Mouse (Mus musculus): ENCODE data around the gene Ndufs2.

Ndufs2 gene

DNA sequence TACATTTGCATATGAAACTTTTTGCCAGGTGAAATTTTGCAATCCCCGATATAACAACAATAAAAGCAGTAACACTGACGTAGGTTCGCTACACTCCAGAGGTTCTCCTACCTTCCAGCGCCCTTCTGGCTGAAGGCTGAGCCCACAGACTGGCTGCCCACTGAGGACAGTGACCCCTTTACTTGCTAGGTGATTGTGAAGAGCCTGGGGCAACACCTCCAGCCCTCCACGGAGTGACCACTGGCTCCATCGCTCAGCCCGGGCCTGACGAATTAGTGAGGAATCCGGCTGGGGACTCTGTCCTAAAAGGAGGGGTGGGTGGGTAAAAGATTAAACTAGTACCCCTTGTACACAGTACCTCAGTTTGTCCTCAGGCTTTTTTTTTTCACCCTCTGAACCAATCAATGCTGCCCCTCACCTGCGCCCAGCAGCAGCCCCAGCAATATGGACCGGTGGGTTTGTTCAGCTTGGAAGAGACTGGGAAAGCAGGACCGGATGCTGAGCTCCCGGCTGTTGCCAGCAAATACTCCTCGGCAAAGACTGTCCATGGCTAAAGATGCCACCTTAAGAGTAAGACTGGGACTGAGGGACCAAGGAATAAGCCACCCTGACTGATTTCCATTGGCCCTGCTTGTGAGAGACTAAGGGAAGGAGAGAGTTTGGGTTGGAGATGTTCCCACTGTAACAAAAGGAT is 28.0 kb upstream of the Ndufs2 start:
- no peak for DNase-seq (ENCODE audit: low spot score in 2 of 2)

DNA sequence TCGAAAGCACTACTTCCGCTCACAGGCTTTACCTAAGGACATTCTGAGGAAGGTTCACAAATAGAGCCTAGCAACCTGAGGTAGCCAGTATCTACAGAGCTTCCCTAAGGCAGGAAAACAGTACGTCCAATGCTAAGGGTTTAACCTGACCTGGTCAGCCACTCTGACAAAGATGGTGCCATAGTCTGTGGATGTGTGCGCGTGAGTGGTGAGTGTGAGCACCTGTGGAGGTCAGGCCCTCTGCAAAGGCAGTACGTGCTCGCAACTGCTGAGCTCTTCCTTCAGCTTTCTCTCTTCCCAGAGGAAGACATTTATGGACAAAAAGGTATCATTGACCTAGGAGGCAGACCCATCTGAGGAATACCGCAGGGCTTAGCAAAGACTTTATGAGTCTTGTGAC is 27.2 kb upstream of the Ndufs2 start:
- no peak for DNase-seq (ENCODE audit: low spot score in 2 of 2)

GRCm38 (mm10) chr1:171277736-171278135 is 26.5 kb upstream of the Ndufs2 start:
- DNase-seq (ENCODE audit: low spot score in 2 of 2) = no peak

GRCm38 (mm10) chr1:171276110-171276748 is 25.0 kb upstream of the Ndufs2 start:
- no peak for DNase-seq (ENCODE audit: low spot score in 2 of 2)

DNA sequence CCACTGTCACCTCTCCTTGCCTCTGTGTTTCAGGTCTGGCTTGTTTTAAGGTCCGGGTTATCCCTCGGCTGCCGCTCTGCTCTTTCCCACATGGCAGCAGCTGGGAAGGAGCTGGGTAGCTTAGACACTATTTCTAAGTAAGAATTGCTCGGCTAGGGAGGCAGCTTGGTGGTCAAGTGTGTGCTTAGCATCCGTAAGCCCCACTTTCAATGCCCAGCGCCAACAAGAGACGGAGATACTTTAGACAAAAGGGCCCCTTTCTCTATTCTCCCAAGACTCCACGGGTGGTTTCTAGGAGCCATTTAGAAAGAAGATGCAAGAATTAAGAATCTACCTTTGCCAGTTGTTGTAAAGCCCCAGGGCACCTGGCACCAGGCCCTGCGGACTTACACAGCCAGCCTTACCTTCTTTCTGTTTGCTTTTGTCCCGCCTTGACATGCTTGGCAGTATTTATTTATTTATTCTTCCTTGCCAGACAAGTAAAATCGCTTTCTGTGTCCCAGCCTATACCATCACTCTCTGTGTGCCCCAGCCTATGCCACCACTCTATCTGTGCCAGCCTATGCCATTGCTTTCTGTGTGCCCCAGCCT is 24.1 kb upstream of the Ndufs2 start:
- peak in 1 of 2 experiments; percentile 53 for DNase-seq (ENCODE audit: low spot score in 2 of 2)

- no peak for DNase-seq (ENCODE audit: low spot score in 2 of 2)
Measured at GRCm38 (mm10) chr1:171274171-171274570, 23.0 kb upstream of the Ndufs2 start.

DNA sequence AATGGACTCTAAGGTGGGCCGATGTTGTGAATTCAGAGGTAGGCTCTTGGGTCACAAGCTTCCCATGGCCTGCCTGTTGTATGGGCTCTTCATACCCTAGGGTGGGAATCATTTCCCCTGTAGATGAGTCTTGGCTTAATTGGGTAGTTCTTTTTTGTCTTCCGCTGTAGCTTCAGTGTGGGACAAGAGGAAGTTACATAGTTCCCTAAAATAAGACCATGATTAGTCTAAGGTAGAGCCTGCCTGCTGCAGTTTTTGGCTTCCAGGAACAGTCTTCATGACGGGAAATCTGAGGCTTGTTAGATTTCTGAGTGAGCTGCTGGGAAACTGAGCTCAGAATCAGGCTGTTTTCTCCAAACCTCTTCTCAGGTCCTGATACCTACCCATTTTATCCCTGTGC is 20.9 kb upstream of the Ndufs2 start:
- no peak for DNase-seq (ENCODE audit: low spot score in 2 of 2)

DNA sequence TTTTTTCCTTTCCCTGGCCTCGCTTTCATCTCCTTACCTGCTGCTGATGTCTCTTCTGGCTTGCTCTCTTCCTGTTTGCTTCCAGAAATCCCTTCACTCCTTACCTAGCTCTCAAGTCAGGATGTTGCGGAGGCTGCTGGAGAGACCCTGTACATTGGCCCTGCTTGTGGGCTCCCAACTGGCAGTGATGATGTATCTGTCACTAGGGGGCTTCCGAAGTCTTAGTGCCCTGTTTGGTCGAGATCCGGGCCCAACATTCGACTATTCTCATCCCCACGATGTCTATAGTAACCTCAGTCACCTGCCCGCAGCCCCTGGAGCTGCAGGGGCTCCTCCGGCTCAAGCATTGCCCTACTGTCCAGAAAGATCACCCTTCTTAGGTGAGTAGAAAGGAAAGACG is 20.4 kb upstream of the Ndufs2 start:
- DNase-seq (ENCODE audit: low spot score in 2 of 2) = no peak

DNA sequence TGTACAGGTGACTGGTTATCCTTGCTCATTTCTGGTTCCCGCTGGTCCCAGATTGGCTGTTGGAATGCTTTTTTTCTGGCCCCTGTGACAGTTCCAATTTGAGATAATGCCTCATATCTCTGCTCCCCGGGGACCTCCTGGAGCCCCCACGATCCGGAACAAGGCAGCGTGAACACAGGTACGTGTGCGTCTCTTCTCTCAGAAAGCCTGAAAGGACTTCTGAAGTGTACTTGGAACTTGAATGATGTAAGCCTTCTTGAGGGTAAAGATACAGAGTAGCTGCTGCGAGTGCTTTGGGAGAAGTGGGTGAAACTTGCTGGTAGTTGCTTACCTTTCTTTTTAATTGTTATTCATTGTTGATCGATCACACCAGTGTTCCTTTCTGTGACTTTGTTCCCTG is 20.0 kb upstream of the Ndufs2 start:
- DNase-seq (ENCODE audit: low spot score in 2 of 2) = no peak

GRCm38 (mm10) chr1:171270573-171270900 is 19.3 kb upstream of the Ndufs2 start:
- peak; percentile 55 to 63 for DNase-seq (ENCODE audit: low spot score in 2 of 2)

DNA sequence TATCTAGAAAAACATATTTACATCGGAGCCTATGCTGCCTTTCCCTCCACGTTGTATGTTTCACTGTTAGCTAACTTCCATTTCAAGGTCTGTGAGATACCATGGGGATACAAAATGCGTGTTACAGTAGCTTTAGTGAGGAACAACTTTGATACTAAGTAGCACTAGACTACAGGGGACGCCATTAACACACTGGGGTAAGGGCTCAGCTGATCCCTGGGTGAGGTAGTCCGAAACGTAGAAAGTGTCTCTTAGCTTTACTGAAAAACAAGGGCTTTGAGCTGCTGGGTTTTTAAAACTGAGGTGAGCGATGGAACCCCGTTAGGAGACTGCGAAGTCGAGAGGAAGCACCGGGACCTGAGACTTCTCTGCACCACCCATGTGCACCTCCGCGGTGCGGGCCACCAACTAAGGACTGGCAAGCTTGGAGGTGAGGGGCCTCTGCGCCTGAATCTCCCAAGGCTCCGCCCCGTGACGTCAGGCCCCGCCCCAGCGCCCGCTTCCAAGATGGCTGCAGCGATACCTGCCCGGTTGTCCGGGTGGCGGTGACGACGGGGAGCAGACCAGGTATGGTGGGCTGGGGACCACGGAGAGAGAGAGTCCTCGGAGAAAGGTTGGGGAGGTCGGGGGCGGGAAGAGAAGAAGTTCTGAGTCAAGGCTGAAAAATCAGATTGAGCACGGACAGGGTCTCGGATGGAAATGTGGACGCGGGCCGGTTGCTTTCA is 18.8 kb upstream of the Ndufs2 start, which contains the start of gene B4galt3:
B4galt3 (plus strand) TSS at position 481 of the 725 bp plus-strand sequence.
- peak; percentile 97 for DNase-seq (ENCODE audit: low spot score in 2 of 2)

DNA sequence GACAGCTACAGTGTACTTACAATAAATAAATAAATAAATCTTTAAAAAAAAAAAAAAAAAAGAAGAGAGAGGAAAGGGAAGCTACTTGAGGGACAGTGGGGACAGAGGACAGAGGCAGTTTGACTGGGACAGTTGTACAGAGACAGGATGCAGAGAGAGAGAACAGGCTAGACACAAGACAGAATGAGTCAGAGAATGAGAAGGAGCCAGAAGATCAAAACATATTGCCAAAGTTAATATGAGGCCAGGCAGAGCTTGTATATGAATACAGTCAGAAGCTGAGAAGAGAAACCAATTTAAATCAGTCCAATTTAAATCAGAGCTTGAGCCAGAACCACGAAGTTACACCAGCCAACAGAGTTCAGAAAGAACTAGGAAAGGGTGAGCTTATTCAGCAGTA is 17.2 kb upstream of the Ndufs2 start:
- DNase-seq (ENCODE audit: low spot score in 2 of 2) = no peak

GRCm38 (mm10) chr1:171265971-171266744 is 15.0 kb upstream of the Ndufs2 start:
- no peak for DNase-seq (ENCODE audit: low spot score in 2 of 2)

- DNase-seq (ENCODE audit: low spot score in 2 of 2) = no peak
Measured at GRCm38 (mm10) chr1:171263666-171264461, 12.7 kb upstream of the Ndufs2 start.

GRCm38 (mm10) chr1:171263185-171263611 is 12.0 kb upstream of the Ndufs2 start:
- DNase-seq (ENCODE audit: low spot score in 2 of 2) = no peak

GRCm38 (mm10) chr1:171262594-171263130 is 11.5 kb upstream of the Ndufs2 start:
- no peak for DNase-seq (ENCODE audit: low spot score in 2 of 2)

GRCm38 (mm10) chr1:171260316-171260715 is 9.1 kb upstream of the Ndufs2 start:
- no peak for DNase-seq (ENCODE audit: low spot score in 2 of 2)

- no peak for DNase-seq (ENCODE audit: low spot score in 2 of 2)
Measured at GRCm38 (mm10) chr1:171258921-171259320, 7.7 kb upstream of the Ndufs2 start.

GRCm38 (mm10) chr1:171257781-171258180 is 6.6 kb upstream of the Ndufs2 start:
- DNase-seq (ENCODE audit: low spot score in 2 of 2) = no peak

- DNase-seq (ENCODE audit: low spot score in 2 of 2) = peak in 1 of 2 experiments; percentile 49
Measured at GRCm38 (mm10) chr1:171256937-171257548, 5.9 kb upstream of the Ndufs2 start.

Measured in urinary bladder, postnatal 36 days (tissue).